Mouse (Mus musculus) limb, embryonic 13.5 days (tissue): Measurements from ENCODE around the gene Harbi1. TPM values are rescaled to one million over a fixed set of nuclear protein-coding genes. Genes with fewer than 3 reads are reported as not detected.
"Not testable (repeated sequence)": the region's sequence is repeated elsewhere in the genome, so short reads cannot be mapped to it uniquely, and the experiment has no call there.

Experiments used
- ATAC-seq: fragments of 200-750 bp; cut with Nextera tagmentation; 2 replicates; pipeline ENCODE4 v1.8.0; 2017; ENCODE audit warnings: low read depth, moderate number of reproducible peaks, moderate TSS enrichment; ENCODE audit not compliant: low FRiP score
- H3K27ac ChIP-seq: fragments of 300-500 bp; sonication (generic); 2 replicates; pipeline ENCODE4 v1.5.1; 2015; ENCODE audit warnings: inconsistent platforms, mild to moderate bottlenecking, moderate library complexity
- H3K27me3 ChIP-seq: fragments of 300-500 bp; sonication (generic); 2 replicates; pipeline ENCODE4 v1.6.1; 2015; ENCODE audit warnings: mild to moderate bottlenecking, inconsistent platforms
- H3K36me3 ChIP-seq: fragments of 300-500 bp; sonication (generic); 2 replicates; pipeline ENCODE4 v1.6.1; 2015; ENCODE audit warnings: inconsistent platforms, mild to moderate bottlenecking, moderate library complexity
- H3K4me1 ChIP-seq: fragments of 300-500 bp; sonication (generic); 2 replicates; pipeline ENCODE4 v1.6.1; 2015; ENCODE audit warnings: inconsistent platforms
- H3K4me2 ChIP-seq: fragments of 300-500 bp; sonication (generic); replicated peaks from 2 replicates; pipeline ENCODE4 v1.6.1; 2015; ENCODE audit warnings: inconsistent platforms, mild to moderate bottlenecking, moderate library complexity
- H3K4me3 ChIP-seq: fragments of 300-500 bp; sonication (generic); 2 replicates; pipeline ENCODE4 v1.5.1; 2015; ENCODE audit warnings: moderate library complexity, mild to moderate bottlenecking, inconsistent platforms
- H3K9ac ChIP-seq: fragments of 300-500 bp; sonication (generic); 2 replicates; pipeline ENCODE4 v1.6.1; 2015; ENCODE audit warnings: mild to moderate bottlenecking, inconsistent platforms
- H3K9me3 ChIP-seq: fragments of 300-500 bp; sonication (generic); 2 replicates; pipeline ENCODE4 v1.6.1; 2016; ENCODE audit warnings: inconsistent platforms
- WGBS: fragments of 180-500 bp; shearing (Covaris S2); methylation state at CpG from one replicate; pipeline ENCODE4 v1.1.7; 2015; 5-methylcytosine and 5-hydroxymethylcytosine counted together
- polyA plus RNA-seq: library from polyadenylated mRNA; unstranded; fragments of >200 nt; fragmentation: Nextera tagmentation; extraction: Ambion mirVana; gene quantifications from 2 replicates; pipeline ENCODE4 v1.2.1, GENCODE M21; 2015

Gene Harbi1
- polyA plus RNA-seq, 1 experiment from 2014 or later, result 22.6 TPM

DNA sequence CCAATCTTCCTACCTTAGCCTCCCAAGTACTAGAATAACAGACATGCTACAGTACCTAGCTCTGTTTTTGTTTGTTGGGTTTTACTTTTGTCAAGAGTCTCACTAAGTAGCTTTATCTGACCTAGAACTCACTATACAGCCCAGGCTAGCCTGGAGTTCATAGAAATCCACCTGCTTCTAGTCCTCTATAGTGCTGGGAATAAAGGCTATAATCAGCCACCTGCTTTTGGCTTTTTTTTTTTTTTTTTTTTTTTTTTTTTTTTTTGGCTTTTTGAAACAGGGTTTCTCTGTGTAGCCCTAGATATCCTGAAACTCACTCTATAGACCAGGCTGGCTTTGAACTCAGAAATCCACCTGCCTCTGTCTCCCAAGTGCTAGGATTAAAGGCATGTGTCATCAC, 13.3 kb downstream of the Harbi1 start:
- ATAC-seq, result no peak
- Histone ChIP-seq H3K36me3 (peaks cover 22% of the 10 kb centered on the region), H3K4me1 (no peaks in the 10 kb centered on the region), H3K9ac (no peak overlapping the region), H3K27me3 (no peaks in the 10 kb centered on the region; the same call in 1 of the 2 replicates), H3K4me3 (no peak overlapping the region), H3K4me2 (no peak overlapping the region), H3K9me3 (no peaks in the 10 kb centered on the region), H3K27ac (no peak overlapping the region)

GRCm38 (mm10) chr2:91724716-91725115, 14.1 kb downstream of the Harbi1 start:
- Histone ChIP-seq H3K4me1 (no peaks in the 10 kb centered on the region), H3K4me2 (no peak overlapping the region), H3K9ac (no peak overlapping the region), H3K4me3 (no peak overlapping the region), H3K36me3 (peaks cover 16% of the 10 kb centered on the region), H3K27me3 (no peaks in the 10 kb centered on the region; the same call in 1 of the 2 replicates), H3K27ac (no peak overlapping the region), H3K9me3 (no peaks in the 10 kb centered on the region)
- no peak for ATAC-seq
- WGBS, result 51% methylated on average over 2 of the region's 2 CpGs

DNA sequence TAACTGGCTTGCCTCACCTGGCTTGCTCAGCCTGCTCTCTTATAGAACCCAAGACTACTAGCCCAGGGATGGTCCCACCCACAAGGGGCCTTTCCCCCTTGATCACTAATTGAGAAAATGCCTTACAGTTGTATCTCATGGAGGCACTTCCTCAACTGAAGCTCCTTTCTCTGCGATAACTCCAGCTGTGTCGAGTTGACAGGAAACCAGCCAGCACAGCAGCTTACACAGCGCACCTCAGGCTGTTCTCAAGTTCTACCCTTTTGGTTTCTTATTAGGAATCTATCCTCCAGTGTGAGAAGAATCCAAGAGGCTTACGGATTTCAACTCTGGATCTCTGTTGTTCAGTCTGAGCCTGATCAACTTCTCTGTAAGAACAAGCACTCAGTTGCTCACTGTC, 14.8 kb downstream of the Harbi1 start:
- not testable (repeated sequence) for H3K9me3 ChIP-seq, H3K4me2 ChIP-seq, H3K4me1 ChIP-seq, H3K36me3 ChIP-seq, H3K27ac ChIP-seq, H3K4me3 ChIP-seq, H3K9ac ChIP-seq, H3K27me3 ChIP-seq, ATAC-seq
- WGBS, result 48% methylated on average over 4 of the region's 4 CpGs

- Histone ChIP-seq H3K9ac (no peak overlapping the region), H3K4me2 (no peak overlapping the region), H3K36me3 (no peaks in the 10 kb centered on the region), H3K9me3 (no peaks in the 10 kb centered on the region), H3K27me3 (no peaks in the 10 kb centered on the region; the same call in 1 of the 2 replicates), H3K4me3 (no peak overlapping the region), H3K4me1 (0 out of 2 replicates have a peak, but pooled peaks cover 4% of the 10 kb centered on the region), H3K27ac (no peak overlapping the region)
- ATAC-seq, result no peak
- 89% methylated on average over 3 of the region's 3 CpGs for WGBS
Measured at GRCm38 (mm10) chr2:91727011-91727410, 16.4 kb downstream of the Harbi1 start.

GRCm38 (mm10) chr2:91729571-91729970, 18.9 kb downstream of the Harbi1 start:
- Histone ChIP-seq H3K4me1 (0 out of 2 replicates have a peak, but pooled peaks cover 5% of the 10 kb centered on the region), H3K4me3 (peak overlapping the region; percentile 97), H3K27ac (no peak overlapping the region), H3K27me3 (no peaks in the 10 kb centered on the region; the same call in 1 of the 2 replicates), H3K4me2 (peak overlapping the region; percentile 71), H3K9me3 (no peaks in the 10 kb centered on the region), H3K9ac (0 out of 2 replicates have a peak overlapping the region, but pooled peaks have one; percentile 96), H3K36me3 (peaks cover 3% of the 10 kb centered on the region; the same call in 1 of the 2 replicates)
- ATAC-seq, result no peak; the same call in 1 of the 2 replicates
- WGBS, result 25% methylated on average over 4 of the region's 4 CpGs

DNA sequence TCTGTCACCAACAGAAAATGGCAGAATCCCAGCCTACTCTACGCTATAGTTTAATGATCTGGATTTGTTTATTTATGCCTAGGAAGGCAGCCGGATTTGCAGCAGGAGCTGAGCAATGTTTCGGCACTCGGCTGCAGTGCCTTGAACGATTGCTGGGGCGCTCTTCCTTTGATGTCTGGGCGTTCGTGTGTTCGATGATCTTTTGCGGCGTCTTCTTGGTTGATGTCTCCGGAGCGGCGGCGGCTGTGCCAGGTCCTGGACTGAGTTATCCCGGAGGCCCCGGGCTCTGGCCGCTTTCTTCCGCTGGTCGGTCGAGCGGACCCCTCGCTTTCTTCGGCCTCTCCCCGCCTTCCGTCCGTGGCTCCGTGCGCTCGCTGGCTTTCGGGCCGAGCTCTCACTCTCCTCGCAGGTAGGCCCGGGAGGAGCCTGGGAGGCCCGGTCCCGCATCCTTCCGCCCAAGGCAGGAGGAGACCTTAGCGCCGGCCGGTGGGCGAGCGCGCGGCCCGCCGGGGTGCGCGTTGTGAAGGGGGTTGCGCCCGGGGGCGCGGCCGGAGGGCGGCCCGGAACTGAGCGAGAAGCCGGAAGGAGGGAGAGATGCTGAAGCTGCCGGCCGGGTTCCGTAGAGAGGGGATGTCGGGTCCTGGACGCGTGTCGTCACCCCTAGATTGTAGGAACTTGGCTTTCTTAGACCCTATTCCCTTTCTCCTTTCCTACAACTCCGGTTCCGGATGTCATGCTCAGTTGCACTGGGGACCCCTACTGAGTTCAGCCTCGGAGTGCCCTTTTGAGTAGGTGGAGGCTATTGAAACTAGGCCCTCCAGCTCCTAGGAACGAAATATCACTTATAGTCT, 19.5 kb downstream of the Harbi1 start, which contains the start of gene Ambra1:
TSS of gene Ambra1 (plus strand) at position 164 of the 851 bp plus-strand sequence.
- Histone ChIP-seq H3K27ac (peak within 1 kb of the TSS; percentile 86), H3K36me3 (peaks cover 3% of the 10 kb centered on the region), H3K27me3 (no peaks in the 10 kb centered on the region; the same call in 1 of the 2 replicates), H3K9me3 (no peaks in the 10 kb centered on the region), H3K9ac (peak within 1 kb of the TSS; percentile 96), H3K4me1 (0 out of 2 replicates have a peak, but pooled peaks cover 5% of the 10 kb centered on the region), H3K4me3 (peak within 1 kb of the TSS; percentile 97), H3K4me2 (peak within 1 kb of the TSS; percentile 71)
- ATAC-seq, result peak; percentile 87
- under 1% methylated on average over 65 of the region's 68 CpGs for WGBS

DNA sequence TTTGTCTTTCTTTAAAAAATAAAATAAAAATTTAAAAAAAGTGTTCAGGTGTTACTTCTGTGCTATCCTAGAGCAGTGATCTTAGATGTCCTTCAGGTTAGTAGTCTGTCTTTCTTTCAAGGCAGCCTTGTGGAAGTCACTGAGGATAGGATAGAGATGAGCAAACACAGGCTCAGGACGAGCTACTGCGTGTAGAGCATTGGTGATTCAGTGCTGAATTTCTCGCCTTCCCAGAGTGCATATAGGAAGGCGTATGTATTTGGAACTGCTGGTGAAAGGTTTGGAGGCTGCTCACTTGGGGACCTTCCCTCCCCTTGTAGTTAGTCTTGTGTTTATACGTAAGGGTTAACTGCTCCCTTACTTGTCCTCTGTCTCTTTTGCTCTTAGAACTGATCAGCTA, 24.6 kb downstream of the Harbi1 start:
- peaks cover 12% of the 10 kb centered on the region for H3K36me3 ChIP-seq
- no peak overlapping the region for H3K4me3 ChIP-seq
- H3K9me3 ChIP-seq, result no peaks in the 10 kb centered on the region
- H3K4me2 ChIP-seq, result no peak overlapping the region
- no peak overlapping the region for H3K9ac ChIP-seq
- H3K27me3 ChIP-seq, result no peaks in the 10 kb centered on the region
- H3K4me1 ChIP-seq, result 0 out of 2 replicates have a peak, but pooled peaks cover 5% of the 10 kb centered on the region
- ATAC-seq, result no peak
- no peak overlapping the region for H3K27ac ChIP-seq
- 91% methylated on average over 5 of the region's 5 CpGs for WGBS

DNA sequence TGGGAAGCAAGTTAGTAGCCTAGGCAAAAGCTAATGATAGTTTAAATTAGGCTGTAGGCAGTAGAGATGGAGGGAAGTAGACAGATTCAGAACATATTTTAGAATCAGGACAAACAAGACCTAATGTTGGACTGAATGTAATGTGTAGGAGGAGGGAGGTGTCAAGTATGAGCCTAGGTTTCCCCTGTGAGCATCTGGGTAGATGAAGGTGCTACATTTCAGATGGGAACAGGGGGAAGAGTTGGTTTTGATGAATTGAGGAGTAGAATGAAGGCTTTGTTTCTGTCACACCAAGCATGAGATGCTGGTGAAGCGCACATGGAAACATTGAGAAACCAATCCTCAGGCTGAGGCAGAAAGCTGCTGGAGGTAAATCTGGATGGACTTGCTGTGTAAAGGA, 28.9 kb downstream of the Harbi1 start:
- Histone ChIP-seq H3K4me2 (no peak overlapping the region), H3K9ac (no peak overlapping the region), H3K36me3 (peaks cover 13% of the 10 kb centered on the region), H3K27ac (no peak overlapping the region), H3K27me3 (no peaks in the 10 kb centered on the region), H3K4me3 (no peak overlapping the region), H3K9me3 (no peaks in the 10 kb centered on the region), H3K4me1 (no peaks in the 10 kb centered on the region)
- no peak for ATAC-seq
- WGBS, result 100% methylated on average over 1 of the region's 1 CpGs

DNA sequence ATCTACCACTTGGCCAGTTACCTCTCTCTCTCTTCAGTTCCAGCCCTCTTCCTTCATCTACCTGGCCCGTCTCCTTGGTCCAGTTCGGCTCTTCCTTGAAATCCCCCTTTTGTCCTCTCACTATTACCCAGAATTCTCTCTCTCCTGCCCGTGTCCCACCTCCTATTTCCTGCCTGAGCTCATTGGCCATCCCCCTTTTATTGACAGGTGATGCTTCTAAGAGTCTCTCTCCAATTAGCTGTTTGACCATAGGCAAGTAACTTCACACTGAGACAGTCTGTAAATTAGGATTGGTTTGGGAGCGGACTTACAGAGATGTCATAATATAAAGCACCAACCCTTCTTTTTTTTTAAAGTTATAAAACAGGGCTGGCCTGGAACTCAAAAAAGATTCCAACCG, 34.0 kb downstream of the Harbi1 start:
- no peak overlapping the region for H3K4me2 ChIP-seq
- H3K9ac ChIP-seq, result no peak overlapping the region
- H3K4me3 ChIP-seq, result no peak overlapping the region
- H3K27me3 ChIP-seq, result no peaks in the 10 kb centered on the region
- ATAC-seq, result no peak
- no peaks in the 10 kb centered on the region for H3K9me3 ChIP-seq
- H3K36me3 ChIP-seq, result peaks cover 7% of the 10 kb centered on the region; the same call in 1 of the 2 replicates
- 90% methylated on average over 5 of the region's 5 CpGs for WGBS
- no peak overlapping the region for H3K27ac ChIP-seq
- no peaks in the 10 kb centered on the region for H3K4me1 ChIP-seq

GRCm38 (mm10) chr2:91749811-91750261, 39.2 kb downstream of the Harbi1 start:
- H3K4me1 ChIP-seq, result no peaks in the 10 kb centered on the region
- no peaks in the 10 kb centered on the region for H3K27me3 ChIP-seq
- no peak overlapping the region for H3K27ac ChIP-seq
- H3K4me2 ChIP-seq, result no peak overlapping the region
- no peak overlapping the region for H3K4me3 ChIP-seq
- 67% methylated on average over 2 of the region's 2 CpGs for WGBS
- H3K9ac ChIP-seq, result no peak overlapping the region
- H3K9me3 ChIP-seq, result no peaks in the 10 kb centered on the region
- ATAC-seq, result no peak
- H3K36me3 ChIP-seq, result no peaks in the 10 kb centered on the region
